Mouse (Mus musculus) embryonic facial prominence, embryonic 15.5 days (tissue): ENCODE measurements at regions not wholly inside any gene's neighbourhood (a gene's known extent, or its start where the extent isn't known, plus 50 kb on each side); places are given as distances from the start of the nearest gene placed in this dataset.

ENCODE experiments used
- ATAC-seq: fragments of 200-750 bp; cut with Nextera tagmentation; 2 replicates; pipeline ENCODE4 v1.8.0; 2017; ENCODE audit warnings: low read depth, moderate TSS enrichment; ENCODE audit not compliant: insufficient number of reproducible peaks, low FRiP score, low TSS enrichment
- H3K27ac ChIP-seq: fragments of 300-500 bp; sonication (generic); replicated peaks from 2 replicates; pipeline ENCODE4 v1.5.1; 2015; ENCODE audit warnings: mild to moderate bottlenecking, inconsistent platforms
- H3K27me3 ChIP-seq: fragments of 300-500 bp; sonication (generic); 2 replicates; pipeline ENCODE4 v1.6.1; 2015; ENCODE audit warnings: inconsistent platforms
- H3K36me3 ChIP-seq: fragments of 300-500 bp; sonication (generic); 2 replicates; pipeline ENCODE4 v1.6.1; 2015; ENCODE audit warnings: mild to moderate bottlenecking, inconsistent platforms
- H3K4me1 ChIP-seq: fragments of 300-500 bp; sonication (generic); 2 replicates; pipeline ENCODE4 v1.6.1; 2015; ENCODE audit warnings: inconsistent platforms
- H3K4me2 ChIP-seq: fragments of 300-500 bp; sonication (generic); replicated peaks from 2 replicates; pipeline ENCODE4 v1.6.1; 2015; ENCODE audit warnings: mild to moderate bottlenecking, inconsistent platforms
- H3K4me3 ChIP-seq: fragments of 300-500 bp; sonication (generic); replicated peaks from 2 replicates; pipeline ENCODE4 v1.5.1; 2015; ENCODE audit warnings: mild to moderate bottlenecking, inconsistent platforms
- H3K9ac ChIP-seq: fragments of 300-500 bp; sonication (generic); 2 replicates; pipeline ENCODE4 v1.6.1; 2015; ENCODE audit warnings: inconsistent platforms
- H3K9me3 ChIP-seq: fragments of 300-500 bp; sonication (generic); replicated peaks from 2 replicates; pipeline ENCODE4 v1.6.1; 2016; ENCODE audit warnings: inconsistent platforms
- WGBS: fragments of 180-500 bp; shearing (Covaris S2); methylation state at CpG from one replicate; pipeline ENCODE4 v1.1.7; 2015; 5-methylcytosine and 5-hydroxymethylcytosine counted together

GRCm38 (mm10) chr16:50095858-50096551, 295.7 kb downstream of the Cd47 start:
- ATAC-seq: no peak
- WGBS: 67% methylated on average over 6 of the region's 6 CpGs

DNA sequence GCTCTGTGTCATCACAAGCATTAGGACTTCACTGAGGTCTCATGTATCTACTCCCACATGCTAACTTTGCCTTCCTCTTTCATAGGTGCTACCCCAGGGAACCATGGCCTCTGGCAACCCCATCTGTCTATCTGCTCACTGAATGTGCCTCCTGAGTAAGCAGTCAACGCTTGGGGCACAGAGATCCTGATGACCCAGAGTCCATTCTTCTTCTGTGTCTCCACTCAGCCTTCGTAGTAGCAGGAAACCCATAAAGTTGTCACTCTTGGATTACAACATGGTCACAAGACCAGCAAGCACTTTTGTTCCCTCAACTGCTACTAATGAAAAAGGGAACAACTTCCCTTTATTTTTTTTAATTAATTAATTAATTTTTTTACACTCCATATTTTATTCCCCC, 296.2 kb downstream of the Cd47 start:
- Histone ChIP-seq H3K36me3 (no peaks in the 10 kb centered on the region), H3K9me3 (no peaks in the 10 kb centered on the region), H3K4me2 (no peak overlapping the region), H3K9ac (no peak overlapping the region), H3K27me3 (no peaks in the 10 kb centered on the region), H3K4me3 (no peak overlapping the region), H3K4me1 (no peaks in the 10 kb centered on the region), H3K27ac (no peak overlapping the region)
- 75% methylated on average over 2 of the region's 2 CpGs for WGBS
- no peak for ATAC-seq

More at GRCm38 (mm10) chr16:50095858-50096551, 295.7 kb downstream of the Cd47 start:
- Histone ChIP-seq H3K4me3 (no peak overlapping the region), H3K9ac (no peak overlapping the region), H3K27ac (no peak overlapping the region), H3K4me1 (no peaks in the 10 kb centered on the region), H3K4me2 (no peak overlapping the region), H3K9me3 (no peaks in the 10 kb centered on the region), H3K36me3 (no peaks in the 10 kb centered on the region), H3K27me3 (no peaks in the 10 kb centered on the region)

- no peak for ATAC-seq
- Histone ChIP-seq H3K9me3 (no peaks in the 10 kb centered on the region), H3K4me1 (no peaks in the 10 kb centered on the region), H3K4me2 (no peak overlapping the region), H3K36me3 (no peaks in the 10 kb centered on the region), H3K27me3 (no peaks in the 10 kb centered on the region), H3K4me3 (no peak overlapping the region), H3K27ac (no peak overlapping the region), H3K9ac (no peak overlapping the region)
- WGBS: 75% methylated on average over 7 of the region's 7 CpGs
Observed at GRCm38 (mm10) chr16:50103340-50103739, 303.0 kb downstream of the Cd47 start.

- no peak overlapping the region for H3K4me3 ChIP-seq
- no peak overlapping the region for H3K9ac ChIP-seq
- no peak overlapping the region for H3K4me2 ChIP-seq
- no peaks in the 10 kb centered on the region for H3K4me1 ChIP-seq
- H3K27ac ChIP-seq: no peak overlapping the region
- 96% methylated on average over 7 of the region's 7 CpGs for WGBS
- no peak for ATAC-seq
- H3K9me3 ChIP-seq: no peaks in the 10 kb centered on the region
- H3K27me3 ChIP-seq: no peaks in the 10 kb centered on the region
- H3K36me3 ChIP-seq: no peaks in the 10 kb centered on the region
Observed at GRCm38 (mm10) chr16:50118150-50118549, 314.0 kb downstream of the Bbx start.

DNA sequence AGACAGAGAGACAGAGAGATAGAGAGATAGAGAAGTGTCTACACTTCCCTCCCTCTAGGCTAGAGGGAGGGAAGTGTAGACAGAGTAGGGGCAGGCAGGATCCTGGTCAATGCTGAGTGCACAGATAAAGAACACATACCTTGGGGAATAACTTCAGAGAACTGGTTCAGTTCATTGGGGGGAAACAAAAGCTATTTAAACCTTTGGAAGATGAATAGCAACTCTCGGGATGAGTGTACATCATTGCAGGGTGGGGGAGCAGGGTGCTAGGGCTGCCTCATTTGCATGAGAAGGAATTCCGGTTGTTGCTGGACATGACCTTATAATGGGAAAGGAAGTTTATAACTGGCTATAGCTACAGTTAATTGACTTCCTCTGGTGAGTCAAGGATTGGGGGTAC, 309.7 kb downstream of the Bbx start:
- Histone ChIP-seq H3K4me2 (no peak overlapping the region), H3K36me3 (no peaks in the 10 kb centered on the region), H3K9ac (no peak overlapping the region), H3K9me3 (no peaks in the 10 kb centered on the region), H3K27ac (no peak overlapping the region), H3K4me1 (no peaks in the 10 kb centered on the region), H3K4me3 (no peak overlapping the region), H3K27me3 (no peaks in the 10 kb centered on the region)
- 71% methylated on average over 2 of the region's 2 CpGs for WGBS
- no peak for ATAC-seq

GRCm38 (mm10) chr16:50124646-50125045, 307.5 kb downstream of the Bbx start:
- no peak overlapping the region for H3K4me2 ChIP-seq
- no peak for ATAC-seq
- H3K9me3 ChIP-seq: no peaks in the 10 kb centered on the region
- no peak overlapping the region for H3K9ac ChIP-seq
- H3K4me3 ChIP-seq: no peak overlapping the region
- WGBS: 85% methylated on average over 4 of the region's 4 CpGs
- no peaks in the 10 kb centered on the region for H3K27me3 ChIP-seq
- H3K4me1 ChIP-seq: no peaks in the 10 kb centered on the region
- no peaks in the 10 kb centered on the region for H3K36me3 ChIP-seq
- H3K27ac ChIP-seq: no peak overlapping the region

DNA sequence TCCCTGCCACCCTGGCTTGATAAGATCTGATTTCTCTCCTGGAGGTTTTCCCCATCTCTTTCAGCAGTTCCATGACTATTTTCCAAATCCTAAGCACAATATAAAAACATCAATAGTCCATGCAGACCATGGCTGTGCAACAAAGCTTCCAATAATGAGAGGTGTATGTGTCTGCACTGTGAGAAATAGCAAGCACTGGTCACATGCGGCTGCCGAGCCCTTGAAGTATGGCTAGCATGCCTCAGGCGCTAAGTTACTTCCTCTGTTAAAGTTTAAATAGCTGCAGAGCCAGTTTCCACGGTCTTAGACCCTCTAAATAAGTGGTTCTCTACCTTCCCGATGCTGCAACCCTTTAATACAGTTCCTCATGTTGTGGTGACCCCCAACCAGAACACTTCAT, 306.6 kb downstream of the Bbx start:
- Histone ChIP-seq H3K4me3 (no peak overlapping the region), H3K4me2 (no peak overlapping the region), H3K36me3 (no peaks in the 10 kb centered on the region), H3K27me3 (no peaks in the 10 kb centered on the region), H3K9me3 (no peaks in the 10 kb centered on the region), H3K9ac (no peak overlapping the region), H3K27ac (no peak overlapping the region), H3K4me1 (no peaks in the 10 kb centered on the region)
- no peak for ATAC-seq
- WGBS: 50% methylated on average over 5 of the region's 5 CpGs

DNA sequence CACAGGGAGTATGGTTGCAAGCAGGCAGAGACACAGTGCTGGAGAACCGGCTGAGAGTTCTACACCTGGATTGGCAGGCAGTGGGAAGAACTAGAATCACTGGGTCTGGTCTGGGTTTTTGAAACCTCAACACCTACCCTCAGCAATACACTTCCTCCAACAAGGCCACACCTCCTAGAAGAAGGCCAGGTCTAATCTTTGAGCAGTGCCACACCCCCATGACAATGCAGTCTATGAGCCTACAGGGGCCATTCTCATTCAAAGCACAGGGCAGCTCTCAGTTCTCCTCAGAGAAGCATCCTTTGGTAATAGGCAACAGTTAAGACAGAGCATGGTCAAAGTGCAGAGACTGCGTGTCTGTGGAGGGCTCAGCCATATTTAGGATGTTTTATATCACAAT, 300.8 kb downstream of the Bbx start:
- Histone ChIP-seq H3K4me2 (no peak overlapping the region), H3K9ac (no peak overlapping the region), H3K4me3 (no peak overlapping the region), H3K27ac (no peak overlapping the region), H3K4me1 (no peaks in the 10 kb centered on the region), H3K27me3 (no peaks in the 10 kb centered on the region), H3K9me3 (no peaks in the 10 kb centered on the region), H3K36me3 (no peaks in the 10 kb centered on the region)
- no peak for ATAC-seq
- 84% methylated on average over 2 of the region's 2 CpGs for WGBS
